ENCODE assay signal across 20 mouse cellular contexts in genomic region chr11:31753211-31753610, GRCm38 (mm10).
DNase-seq lines count a peak whose midpoint lies in the region; ATAC-seq and TF ChIP-seq lines count a peak whose summit lies in the region.
"Had no signal": no experiment of that assay in that cellular context is flagged by ENCODE, and none has a peak within 500 bp of the region (broad histone marks: within the 10 kb centered on the region; RNA-seq: fewer than 3 reads in every experiment).

No protein-coding gene starts in this region.

- H3K27me3 ChIP-seq in forebrain, embryonic 13.5 days, result no peaks in the 10 kb centered on the region
- no peaks in the 10 kb centered on the region for H3K27me3 ChIP-seq in forebrain, embryonic 10.5 days (ENCODE audit: poor library complexity, severe bottlenecking)
- H3K27me3 ChIP-seq in midbrain, embryonic 12.5 days, result peaks cover 5% of the 10 kb centered on the region; the same call in 1 of the 2 replicates
- H3K27me3 ChIP-seq in midbrain, embryonic 10.5 days (ENCODE audit: low read depth, poor library complexity, severe bottlenecking), result no peaks in the 10 kb centered on the region
- no peaks in the 10 kb centered on the region for H3K27me3 ChIP-seq in hindbrain, postnatal 0 days (ENCODE audit: insufficient read depth, low read length)

- no peaks in the 10 kb centered on the region for H3K36me3 ChIP-seq in forebrain, embryonic 13.5 days (ENCODE audit: poor library complexity, severe bottlenecking)
- H3K36me3 ChIP-seq in forebrain, embryonic 10.5 days (replicated peaks), result no peaks in the 10 kb centered on the region
- H3K36me3 ChIP-seq in midbrain, embryonic 12.5 days, result no peaks in the 10 kb centered on the region
- H3K36me3 ChIP-seq in midbrain, embryonic 10.5 days, result no peaks in the 10 kb centered on the region
- no peaks in the 10 kb centered on the region for H3K36me3 ChIP-seq in hindbrain, postnatal 0 days (ENCODE audit: insufficient read depth, low read length)
- H3K36me3 ChIP-seq: G1E had no signal

- no peak for TF ChIP-seq CTCF in hindbrain, postnatal 0 days (IDR thresholded peaks at IDR 0.05; ENCODE audit: low read depth)
- TF ChIP-seq CTCF in lung, adult 2 months (IDR thresholded peaks at IDR 0.05; ENCODE audit: insufficient read depth, low read length), result no peak

- H3K27ac ChIP-seq in forebrain, embryonic 13.5 days, result peak overlapping the region; percentile 45
- H3K27ac ChIP-seq in forebrain, embryonic 10.5 days, result no peak overlapping the region
- H3K27ac ChIP-seq in midbrain, embryonic 12.5 days (replicated peaks), result peak overlapping the region; percentile 30; the same call in 1 of the 2 replicates
- no peak overlapping the region for H3K27ac ChIP-seq in midbrain, embryonic 10.5 days (replicated peaks)
- peak overlapping the region; percentile 65; the same call in 1 of the 2 replicates for H3K27ac ChIP-seq in hindbrain, postnatal 0 days

- WGBS in forebrain, embryonic 13.5 days, result 83% methylated on average over 3 of the region's 3 CpGs
- 95% methylated on average over 3 of the region's 3 CpGs for WGBS in forebrain, embryonic 10.5 days
- 93% methylated on average over 3 of the region's 3 CpGs for WGBS in midbrain, embryonic 12.5 days
- 88% methylated on average over 3 of the region's 3 CpGs for WGBS in midbrain, embryonic 10.5 days
- WGBS in hindbrain, postnatal 0 days, result 85% methylated on average over 3 of the region's 3 CpGs
- 96% methylated on average over 3 of the region's 3 CpGs for WGBS in lung, adult 2 months

- peak; percentile 8 for ATAC-seq in forebrain, embryonic 13.5 days
- no peak for ATAC-seq in midbrain, embryonic 12.5 days (ENCODE audit: low FRiP score, low read depth)
- peak; percentile 27 for ATAC-seq in hindbrain, postnatal 0 days
- ATAC-seq: activated CD4-positive, CD25-positive, alpha-beta regulatory T cell, adult 4 months had no signal

- H3K4me1 ChIP-seq in forebrain, embryonic 13.5 days, result peaks cover 29% of the 10 kb centered on the region
- H3K4me1 ChIP-seq in forebrain, embryonic 10.5 days, result peaks cover 32% of the 10 kb centered on the region
- peaks cover 27% of the 10 kb centered on the region for H3K4me1 ChIP-seq in midbrain, embryonic 12.5 days
- H3K4me1 ChIP-seq in midbrain, embryonic 10.5 days, result peaks cover 39% of the 10 kb centered on the region
- peaks cover 24% of the 10 kb centered on the region for H3K4me1 ChIP-seq in hindbrain, postnatal 0 days (ENCODE audit: insufficient read depth, low read length)
- H3K4me1 ChIP-seq in lung, adult 2 months (ENCODE audit: control insufficient read depth, insufficient read depth, low read length), result no peaks in the 10 kb centered on the region

- no peaks in the 10 kb centered on the region for H3K9me3 ChIP-seq in forebrain, embryonic 13.5 days (replicated peaks)
- H3K9me3 ChIP-seq in forebrain, embryonic 10.5 days, result no peaks in the 10 kb centered on the region
- H3K9me3 ChIP-seq in midbrain, embryonic 12.5 days, result no peaks in the 10 kb centered on the region
- no peaks in the 10 kb centered on the region for H3K9me3 ChIP-seq in midbrain, embryonic 10.5 days (replicated peaks)
- H3K9me3 ChIP-seq in hindbrain, postnatal 0 days (ENCODE audit: low read length), result no peaks in the 10 kb centered on the region
- H3K9me3 ChIP-seq: G1E had no signal

- no peak overlapping the region for H3K9ac ChIP-seq in forebrain, embryonic 13.5 days
- no peak overlapping the region for H3K9ac ChIP-seq in midbrain, embryonic 12.5 days (replicated peaks)
- H3K9ac ChIP-seq in hindbrain, postnatal 0 days (replicated peaks; ENCODE audit: low read length), result no peak overlapping the region
- H3K9ac ChIP-seq: lung, embryonic 14.5 days had no signal

- no peak for TF ChIP-seq POLR2A in lung, adult 2 months (IDR thresholded peaks at IDR 0.05; ENCODE audit: borderline replicate concordance, extremely low read depth, low read depth, low read length)

- no peak for DNase-seq in forebrain, embryonic 10.5 days (ENCODE audit: extremely low spot score, low spot score)
- no peak for DNase-seq in midbrain, embryonic 10.5 days (ENCODE audit: low spot score)
- no peak for DNase-seq in hindbrain, postnatal 0 days (ENCODE audit: low spot score)
- DNase-seq in lung, adult 2 months, result no peak
- DNase-seq in cerebellum, postnatal 25 days, result no peak
- DNase-seq: adrenal gland, postnatal 25 days; cerebellum, adult 11 months; cerebellum, postnatal 14 days; heart, postnatal 10 days; kidney, adult 18-20 months; kidney, postnatal 14 days; lung, embryonic 14.5 days; lung, postnatal 4 days; thymus, postnatal 25 days had no signal

- H3K4me3 ChIP-seq in forebrain, embryonic 13.5 days, result no peak overlapping the region
- H3K4me3 ChIP-seq in forebrain, embryonic 10.5 days, result no peak overlapping the region
- no peak overlapping the region for H3K4me3 ChIP-seq in midbrain, embryonic 12.5 days
- H3K4me3 ChIP-seq in midbrain, embryonic 10.5 days, result no peak overlapping the region
- no peak overlapping the region for H3K4me3 ChIP-seq in hindbrain, postnatal 0 days (ENCODE audit: low read length)
- no peak overlapping the region for H3K4me3 ChIP-seq in lung, adult 2 months (replicated peaks; ENCODE audit: extremely low read depth, low read depth, low read length)

- H3K4me2 ChIP-seq in forebrain, embryonic 13.5 days, result no peak overlapping the region
- H3K4me2 ChIP-seq in midbrain, embryonic 12.5 days (replicated peaks), result no peak overlapping the region
- H3K4me2 ChIP-seq in hindbrain, postnatal 0 days (ENCODE audit: low read depth, low read length), result no peak overlapping the region
- H3K4me2 ChIP-seq: heart, embryonic 11.5 days; liver, embryonic 11.5 days; lung, embryonic 14.5 days had no signal

Comparison
In these comparisons a context has a peak if more than half of its experiments do, and no peak if none do; other contexts are left out.
1. H3K27ac ChIP-seq: peak in forebrain, embryonic 13.5 days (single experiment), midbrain, embryonic 12.5 days (single experiment) and hindbrain, postnatal 0 days (single experiment); none in forebrain, embryonic 10.5 days (single experiment) and midbrain, embryonic 10.5 days (single experiment).